Mouse (Mus musculus) midbrain, embryonic 12.5 days (tissue): ENCODE measurements around the gene Plekha6. TPM values are rescaled to one million over a fixed set of nuclear protein-coding genes. Genes with fewer than 3 reads are reported as not detected.

Experiments
- ATAC-seq: fragments of 200-750 bp; cut with Nextera tagmentation; 2 replicates; pipeline ENCODE4 v1.8.0; 2017; ENCODE audit warnings: low read depth, moderate TSS enrichment, moderate library complexity; ENCODE audit not compliant: low FRiP score
- H3K27ac ChIP-seq: fragments of 300-500 bp; sonication (generic); replicated peaks from 2 replicates; pipeline ENCODE4 v1.5.1; 2016; ENCODE audit warnings: mild to moderate bottlenecking
- H3K27me3 ChIP-seq: fragments of 300-500 bp; sonication (generic); 2 replicates; pipeline ENCODE4 v1.6.1; 2016; ENCODE audit warnings: mild to moderate bottlenecking
- H3K36me3 ChIP-seq: fragments of 300-500 bp; sonication (generic); 2 replicates; pipeline ENCODE4 v1.6.1; 2016
- H3K4me1 ChIP-seq: fragments of 300-500 bp; sonication (generic); 2 replicates; pipeline ENCODE4 v1.6.1; 2016
- H3K4me2 ChIP-seq: fragments of 300-500 bp; sonication (generic); replicated peaks from 2 replicates; pipeline ENCODE4 v1.6.1; 2016; ENCODE audit warnings: mild to moderate bottlenecking, moderate library complexity
- H3K4me3 ChIP-seq: fragments of 300-500 bp; sonication (generic); 2 replicates; pipeline ENCODE4 v1.5.1; 2016; ENCODE audit warnings: mild to moderate bottlenecking
- H3K9ac ChIP-seq: fragments of 300-500 bp; sonication (generic); replicated peaks from 2 replicates; pipeline ENCODE4 v1.6.1; 2016; ENCODE audit warnings: mild to moderate bottlenecking, moderate library complexity
- H3K9me3 ChIP-seq: fragments of 300-500 bp; sonication (generic); 2 replicates; pipeline ENCODE4 v1.6.1; 2016; ENCODE audit warnings: mild to moderate bottlenecking
- WGBS: fragments of 180-500 bp; shearing (Covaris S2); methylation state at CpG from one replicate; pipeline ENCODE4 v1.1.7; 2016; 5-methylcytosine and 5-hydroxymethylcytosine counted together
- polyA plus RNA-seq: library from polyadenylated mRNA; unstranded; fragments of >200 nt; fragmentation: Nextera tagmentation; extraction: Ambion mirVana; gene quantifications from 2 replicates; pipeline ENCODE4 v1.2.1, GENCODE M21; 2016

Plekha6 gene
- 27.7 and 36.1 TPM in 2 replicates for polyA plus RNA-seq

DNA sequence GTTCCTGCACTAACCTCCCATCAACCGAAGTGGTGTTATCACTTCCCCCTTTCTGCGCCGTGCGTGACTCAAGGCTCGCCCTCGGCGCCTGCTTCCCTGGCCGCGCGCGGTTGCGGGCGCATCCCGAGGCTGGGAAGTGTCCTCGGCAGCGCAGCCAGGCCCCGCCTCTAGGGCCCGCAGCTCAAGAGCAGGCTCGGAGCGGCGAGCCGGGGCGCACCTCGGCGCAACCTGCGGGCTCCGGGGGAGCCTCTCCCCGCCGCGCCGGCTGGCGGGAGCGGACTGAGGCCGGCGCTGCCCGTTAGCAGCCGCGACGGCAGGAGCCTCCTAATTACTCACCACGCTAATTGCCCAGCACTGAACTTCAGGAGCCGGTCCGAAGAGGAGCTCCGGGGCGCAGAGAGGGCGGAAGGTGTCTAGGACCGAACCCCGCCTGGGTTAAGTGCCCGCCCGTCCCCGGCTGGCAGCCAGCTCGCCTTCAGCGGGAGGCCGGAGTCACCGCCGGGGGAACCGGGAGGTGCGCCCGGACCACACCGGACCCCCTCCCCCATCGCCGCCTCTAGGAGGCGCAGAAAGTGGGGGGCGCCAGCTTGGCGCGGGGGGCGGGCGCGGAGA lies at the start of gene Plekha6:
Gene Plekha6, plus strand, starts transcription at position 391 of the 612 bp plus-strand sequence.
- no peak within 1 kb of the TSS for H3K27ac ChIP-seq
- H3K4me1 ChIP-seq = peaks cover 28% of the 10 kb centered on the region
- H3K36me3 ChIP-seq = no peaks in the 10 kb centered on the region
- peak within 1 kb of the TSS; percentile 97 for H3K4me2 ChIP-seq
- H3K27me3 ChIP-seq = peaks cover 72% of the 10 kb centered on the region
- H3K9me3 ChIP-seq = no peaks in the 10 kb centered on the region
- ATAC-seq = peak; percentile 58; the same call in 1 of the 2 replicates
- peak within 1 kb of the TSS; percentile 64 for H3K9ac ChIP-seq
- H3K4me3 ChIP-seq = peak within 1 kb of the TSS; percentile 60
- WGBS = under 1% methylated on average over 68 of the region's 68 CpGs

GRCm38 (mm10) chr1:133116108-133116507 lies 47.9 kb upstream of the Plekha6 start:
- Histone ChIP-seq H3K27me3 (no peaks in the 10 kb centered on the region), H3K4me2 (no peak overlapping the region), H3K9me3 (no peaks in the 10 kb centered on the region), H3K9ac (no peak overlapping the region), H3K36me3 (0 out of 2 replicates have a peak, but pooled peaks cover 5% of the 10 kb centered on the region), H3K4me1 (no peaks in the 10 kb centered on the region), H3K27ac (no peak overlapping the region), H3K4me3 (no peak overlapping the region)
- ATAC-seq = no peak
- WGBS = 93% methylated on average over 4 of the region's 4 CpGs

DNA sequence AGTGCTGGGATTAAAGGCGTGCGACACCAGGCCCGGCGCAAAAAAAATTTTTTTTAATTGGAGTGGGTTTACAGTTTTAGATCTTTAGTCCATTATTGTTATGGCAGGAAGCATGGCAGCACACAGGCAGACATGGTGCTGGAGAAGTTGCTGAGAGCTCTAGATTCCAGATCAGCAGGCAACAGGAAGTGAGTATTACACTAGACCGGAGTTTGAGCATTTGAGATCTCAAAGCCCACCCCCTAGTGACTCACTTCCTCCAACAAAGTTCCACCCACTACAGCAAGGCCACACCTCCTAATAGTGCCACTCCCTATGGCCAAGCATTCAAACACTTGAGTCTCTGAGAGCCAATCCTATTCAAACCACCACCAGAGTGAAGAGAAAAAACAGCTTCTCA lies 45.9 kb upstream of the Plekha6 start:
- H3K9me3 ChIP-seq = no peaks in the 10 kb centered on the region
- no peak overlapping the region for H3K27ac ChIP-seq
- no peak overlapping the region for H3K9ac ChIP-seq
- no peak overlapping the region for H3K4me3 ChIP-seq
- WGBS = 87% methylated on average over 5 of the region's 5 CpGs
- 0 out of 2 replicates have a peak, but pooled peaks cover 5% of the 10 kb centered on the region for H3K36me3 ChIP-seq
- H3K4me1 ChIP-seq = no peaks in the 10 kb centered on the region
- no peak for ATAC-seq
- H3K27me3 ChIP-seq = no peaks in the 10 kb centered on the region
- H3K4me2 ChIP-seq = no peak overlapping the region

DNA sequence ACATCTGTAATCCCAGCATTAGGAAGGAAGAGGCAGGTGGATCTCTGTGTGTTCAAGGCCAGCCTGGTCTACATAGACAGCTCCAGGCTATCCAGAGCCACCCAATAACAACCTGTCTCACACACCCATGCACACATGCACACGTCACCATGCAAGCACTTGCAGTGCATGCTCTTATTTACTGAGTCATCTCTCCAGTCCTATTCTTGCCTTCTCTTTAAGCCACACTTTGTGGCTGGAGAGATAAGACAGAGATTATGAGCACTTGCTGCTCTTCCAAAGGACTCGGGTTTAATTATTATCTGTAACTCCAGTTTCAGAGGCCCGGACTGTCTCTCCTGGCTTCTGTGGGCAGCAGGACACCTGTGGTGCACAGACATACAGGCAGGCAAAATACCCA lies 45.2 kb upstream of the Plekha6 start:
- no peak for ATAC-seq
- Histone ChIP-seq H3K27me3 (no peaks in the 10 kb centered on the region), H3K9ac (no peak overlapping the region), H3K4me1 (no peaks in the 10 kb centered on the region), H3K36me3 (0 out of 2 replicates have a peak, but pooled peaks cover 5% of the 10 kb centered on the region), H3K27ac (no peak overlapping the region), H3K9me3 (no peaks in the 10 kb centered on the region), H3K4me3 (no peak overlapping the region), H3K4me2 (no peak overlapping the region)
- 92% methylated on average over 3 of the region's 3 CpGs for WGBS

DNA sequence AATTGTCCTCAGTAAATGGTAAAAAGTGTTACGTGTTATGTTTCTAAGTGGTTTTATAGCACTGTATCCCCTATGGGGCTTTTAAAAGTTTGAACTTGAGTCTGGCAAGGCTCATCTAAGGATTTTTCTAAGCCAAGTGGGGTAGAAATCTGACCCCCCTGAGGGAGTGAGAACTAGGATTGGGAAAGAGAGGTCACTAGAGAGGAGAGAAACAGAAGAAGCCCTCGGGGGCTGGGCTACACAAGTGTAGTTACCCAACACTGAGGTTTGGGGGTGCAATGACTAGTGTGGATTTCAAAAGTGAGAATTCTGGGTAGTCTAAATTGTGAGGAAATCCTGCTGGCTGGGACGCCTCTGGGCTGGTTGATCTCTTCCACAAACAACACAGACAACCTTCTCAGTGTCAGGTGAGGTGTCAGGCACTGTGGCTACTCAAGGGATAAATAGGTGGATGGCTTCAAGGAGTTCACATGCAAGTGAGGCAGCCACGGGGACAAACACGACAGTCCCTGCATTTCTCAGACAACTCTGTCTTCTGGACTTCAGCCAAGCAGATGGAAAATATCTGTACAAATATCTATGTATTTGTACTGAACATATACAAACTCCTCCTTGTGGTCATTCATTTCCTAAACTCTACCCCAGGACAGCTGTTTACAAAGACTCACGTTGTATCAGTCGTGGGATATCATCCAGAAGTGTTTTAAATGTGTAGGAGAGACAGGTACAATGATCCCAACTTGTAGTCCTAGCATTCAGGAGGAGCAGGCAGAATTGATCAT lies 43.9 kb upstream of the Plekha6 start:
- Histone ChIP-seq H3K27me3 (no peaks in the 10 kb centered on the region), H3K9ac (no peak overlapping the region), H3K9me3 (no peaks in the 10 kb centered on the region), H3K36me3 (0 out of 2 replicates have a peak, but pooled peaks cover under 1% of the 10 kb centered on the region), H3K4me2 (no peak overlapping the region), H3K4me3 (no peak overlapping the region), H3K4me1 (no peaks in the 10 kb centered on the region), H3K27ac (no peak overlapping the region)
- ATAC-seq = no peak
- WGBS = 75% methylated on average over 7 of the region's 7 CpGs

DNA sequence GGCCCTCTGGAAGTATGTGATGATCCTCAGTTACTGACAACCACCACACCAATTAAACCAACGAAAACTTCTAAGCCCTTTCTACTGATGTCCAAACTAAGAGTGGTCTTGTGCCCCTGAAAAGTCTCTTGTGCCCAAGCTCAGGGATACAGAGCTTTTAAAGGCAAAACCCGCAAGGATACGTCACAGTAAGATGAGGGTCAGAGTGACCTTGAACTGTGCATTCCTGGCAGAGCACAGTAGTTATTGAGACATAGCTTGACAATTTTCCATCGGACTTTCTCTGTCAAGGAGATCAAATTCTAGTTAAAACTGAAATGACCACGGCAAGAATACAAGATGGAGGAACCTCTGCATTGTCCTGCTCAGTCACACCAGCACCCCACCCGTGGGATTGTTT lies 42.8 kb upstream of the Plekha6 start:
- Histone ChIP-seq H3K4me1 (no peaks in the 10 kb centered on the region), H3K36me3 (no peaks in the 10 kb centered on the region), H3K27me3 (no peaks in the 10 kb centered on the region), H3K9ac (no peak overlapping the region), H3K4me2 (no peak overlapping the region), H3K4me3 (no peak overlapping the region), H3K27ac (no peak overlapping the region), H3K9me3 (no peaks in the 10 kb centered on the region)
- 70% methylated on average over 6 of the region's 6 CpGs for WGBS
- ATAC-seq = no peak

- no peak for ATAC-seq
- Histone ChIP-seq H3K4me1 (no peaks in the 10 kb centered on the region), H3K36me3 (no peaks in the 10 kb centered on the region), H3K9ac (no peak overlapping the region), H3K4me2 (no peak overlapping the region), H3K27ac (no peak overlapping the region), H3K27me3 (no peaks in the 10 kb centered on the region), H3K4me3 (no peak overlapping the region), H3K9me3 (no peaks in the 10 kb centered on the region)
- WGBS = 86% methylated on average over 6 of the region's 6 CpGs
Measured at GRCm38 (mm10) chr1:133124137-133124536, 39.9 kb upstream of the Plekha6 start.

DNA sequence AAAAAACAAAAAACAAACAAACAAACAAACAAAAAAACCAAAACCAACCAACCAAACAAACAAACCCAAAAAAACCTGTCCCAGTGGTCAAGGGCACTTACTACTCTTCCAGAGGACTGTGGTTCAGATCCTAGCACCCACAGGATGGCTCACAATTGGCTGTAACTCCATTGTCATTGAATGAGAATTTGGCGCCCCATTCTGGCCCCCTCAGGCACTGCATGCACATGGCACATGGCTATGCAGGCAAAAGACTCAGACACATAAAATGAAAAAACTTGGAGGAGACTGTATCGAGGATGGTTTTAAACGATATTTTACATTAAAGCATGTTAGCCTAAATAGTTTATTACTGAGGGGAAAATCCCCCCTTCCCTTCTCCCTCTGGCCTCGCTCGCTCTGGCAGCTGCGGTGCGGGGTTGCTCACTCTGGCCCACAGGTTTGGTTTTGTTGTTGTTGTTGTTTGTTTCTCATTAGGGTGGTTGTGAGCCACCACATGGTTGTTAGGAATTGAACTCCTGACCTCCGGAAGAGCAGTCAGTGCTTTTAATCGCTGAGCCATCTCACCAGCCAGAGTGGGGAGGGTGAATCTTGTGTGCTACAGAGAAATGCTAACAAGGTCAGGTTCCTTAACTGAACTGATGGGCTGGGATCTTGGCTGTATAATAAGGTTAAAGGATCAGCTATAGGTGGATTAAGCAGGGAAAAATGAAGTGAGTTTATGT lies 38.2 kb upstream of the Plekha6 start:
- WGBS = 89% methylated on average over 9 of the region's 9 CpGs
- Histone ChIP-seq H3K27me3 (no peaks in the 10 kb centered on the region), H3K27ac (no peak overlapping the region), H3K36me3 (no peaks in the 10 kb centered on the region), H3K9ac (no peak overlapping the region), H3K4me2 (no peak overlapping the region), H3K4me3 (no peak overlapping the region), H3K4me1 (peaks cover 15% of the 10 kb centered on the region), H3K9me3 (no peaks in the 10 kb centered on the region)
- ATAC-seq = no peak

DNA sequence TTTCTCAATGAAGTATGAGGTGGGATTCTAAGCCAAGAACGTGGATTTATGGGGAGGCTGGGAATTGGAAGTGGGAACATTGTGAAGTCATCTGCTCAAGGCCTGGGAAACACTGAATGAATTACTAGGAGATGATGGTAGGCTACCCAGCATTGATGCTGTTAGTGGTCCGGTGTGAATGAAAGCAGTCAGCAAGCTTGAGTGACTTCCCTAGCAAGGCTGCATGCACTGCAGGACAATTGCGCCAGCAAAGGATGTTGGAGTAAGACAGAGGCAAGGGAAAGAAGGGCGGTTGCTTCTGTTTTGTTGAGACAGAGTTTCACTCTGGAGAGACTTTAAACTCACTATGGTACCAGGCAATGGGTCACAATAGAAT lies 37.7 kb upstream of the Plekha6 start:
- H3K27ac ChIP-seq = no peak overlapping the region

DNA sequence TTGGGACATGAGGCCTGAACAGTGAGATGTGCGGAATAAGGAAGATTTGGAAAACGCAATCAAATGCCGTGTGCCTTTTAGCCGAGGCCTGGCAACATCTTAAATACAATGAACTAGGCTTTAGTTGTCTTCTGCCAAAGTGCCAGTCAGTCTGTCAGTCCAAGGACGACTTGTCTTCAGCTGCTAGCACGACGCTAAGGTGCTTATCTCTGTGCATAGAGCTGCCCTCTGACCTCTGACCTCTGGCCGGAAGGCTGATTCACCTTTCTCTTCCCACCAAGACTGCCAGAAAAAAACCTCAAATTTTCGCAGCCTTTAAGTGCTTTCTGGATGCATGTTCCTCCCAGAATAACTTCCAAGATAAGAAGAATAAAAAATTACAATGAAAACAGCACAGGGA lies 36.7 kb upstream of the Plekha6 start:
- 48% methylated on average over 9 of the region's 9 CpGs for WGBS
- H3K27me3 ChIP-seq = no peaks in the 10 kb centered on the region

More for the DNA sequence above, 37.7 kb upstream of the Plekha6 start:
- ATAC-seq = no peak
- Histone ChIP-seq H3K4me3 (no peak overlapping the region), H3K4me2 (no peak overlapping the region), H3K9me3 (no peaks in the 10 kb centered on the region), H3K9ac (no peak overlapping the region), H3K4me1 (peaks cover 15% of the 10 kb centered on the region), H3K27me3 (no peaks in the 10 kb centered on the region), H3K36me3 (no peaks in the 10 kb centered on the region)
- WGBS = 50% methylated on average over 4 of the region's 4 CpGs

DNA sequence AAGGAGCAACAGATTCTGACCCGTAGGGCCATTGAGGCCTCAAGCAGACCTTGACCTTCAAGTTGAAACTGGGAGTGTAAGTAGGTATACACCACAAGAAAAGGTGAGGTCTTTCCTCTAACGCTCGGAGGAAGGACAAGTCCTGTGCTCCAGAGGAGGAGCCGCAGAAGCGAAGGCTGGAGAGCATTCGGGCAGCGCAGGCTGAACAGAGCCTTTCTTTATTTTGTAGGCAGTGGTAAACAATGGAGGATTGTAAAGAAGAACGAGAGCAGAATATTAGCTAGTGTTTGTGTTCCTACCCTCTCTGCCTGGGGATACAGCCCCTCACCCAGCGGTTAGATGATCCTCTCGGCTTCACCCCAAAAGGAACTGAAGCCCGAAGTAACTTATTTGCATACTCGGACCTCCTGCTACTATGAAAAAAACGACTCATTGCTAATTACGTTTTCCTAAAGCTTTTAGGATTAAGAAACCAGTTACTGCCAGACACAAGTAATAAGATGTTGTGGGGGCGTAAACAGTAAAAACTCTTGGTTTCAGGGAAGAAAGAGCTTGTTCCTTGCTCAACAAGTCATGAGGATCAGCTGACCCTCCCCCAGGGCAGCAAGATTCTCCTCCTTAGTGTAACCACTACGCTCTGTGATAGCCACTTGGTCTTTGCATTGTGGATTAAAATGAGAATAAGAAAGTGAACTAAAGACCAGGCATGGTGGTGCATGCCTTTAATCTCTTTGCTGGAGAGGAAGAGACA lies 34.4 kb upstream of the Plekha6 start:
- Histone ChIP-seq H3K36me3 (peaks cover 6% of the 10 kb centered on the region; the same call in 1 of the 2 replicates), H3K4me1 (peaks cover 40% of the 10 kb centered on the region), H3K27ac (peak overlapping the region; percentile 97), H3K4me3 (no peak overlapping the region), H3K9ac (no peak overlapping the region), H3K9me3 (no peaks in the 10 kb centered on the region), H3K27me3 (no peaks in the 10 kb centered on the region), H3K4me2 (peak overlapping the region; percentile 13)
- no peak for ATAC-seq
- 14% methylated on average over 16 of the region's 16 CpGs for WGBS

More for the DNA sequence above, 36.7 kb upstream of the Plekha6 start:
- no peak overlapping the region for H3K27ac ChIP-seq
- no peak for ATAC-seq
- H3K9me3 ChIP-seq = no peaks in the 10 kb centered on the region
- H3K4me1 ChIP-seq = peaks cover 16% of the 10 kb centered on the region
- H3K36me3 ChIP-seq = no peaks in the 10 kb centered on the region
- no peak overlapping the region for H3K4me2 ChIP-seq
- H3K4me3 ChIP-seq = no peak overlapping the region
- H3K9ac ChIP-seq = no peak overlapping the region
